Mouse (Mus musculus) c-Kit-positive CD71-negative TER-119-negative erythroid progenitor cells, embryonic 14.5 days (primary cell): ENCODE measurements around the gene Sox10.
A peak's percentile ranks its signal among the peaks of the same experiment; 100 is the strongest.

ENCODE experiments used
- DNase-seq: peaks from one replicate; pipeline ENCODE4 v3.0.0-alpha.2; 2013; ENCODE audit warnings: low read depth

Gene Sox10

GRCm38 (mm10) chr15:79122546-79122945, 42.5 kb downstream of the Sox10 start:
- DNase-seq: no peak

- no peak for DNase-seq
Measured at GRCm38 (mm10) chr15:79122119-79122518, 42.9 kb downstream of the Sox10 start.

- DNase-seq: no peak
Measured at GRCm38 (mm10) chr15:79119491-79119890, 45.5 kb downstream of the Sox10 start.

- DNase-seq: no peak
Measured at GRCm38 (mm10) chr15:79115276-79115675, 49.8 kb downstream of the Sox10 start.

- DNase-seq: no peak
Measured at GRCm38 (mm10) chr15:79111774-79112173, 53.3 kb downstream of the Sox10 start.

- DNase-seq: no peak
Measured at GRCm38 (mm10) chr15:79110528-79110927, 54.5 kb downstream of the Sox10 start.

- DNase-seq: no peak
Measured at GRCm38 (mm10) chr15:79110031-79110430, 55.0 kb downstream of the Sox10 start.

GRCm38 (mm10) chr15:79109321-79109934, 55.6 kb downstream of the Sox10 start:
- peak; percentile 18 for DNase-seq

GRCm38 (mm10) chr15:79108421-79109320, 56.4 kb downstream of the Sox10 start, which contains the start of gene Micall1:
TSS of gene Micall1 (plus strand) at chr15:79108898.
- DNase-seq: peak; percentile 25

- peak; percentile 16 for DNase-seq
Measured at GRCm38 (mm10) chr15:79107966-79108365, 57.1 kb downstream of the Sox10 start.

- DNase-seq: no peak
Measured at GRCm38 (mm10) chr15:79105804-79106203, 59.2 kb downstream of the Sox10 start.
